Mouse (Mus musculus): ENCODE measurements around the gene Edn2.

Gene Edn2

DNA sequence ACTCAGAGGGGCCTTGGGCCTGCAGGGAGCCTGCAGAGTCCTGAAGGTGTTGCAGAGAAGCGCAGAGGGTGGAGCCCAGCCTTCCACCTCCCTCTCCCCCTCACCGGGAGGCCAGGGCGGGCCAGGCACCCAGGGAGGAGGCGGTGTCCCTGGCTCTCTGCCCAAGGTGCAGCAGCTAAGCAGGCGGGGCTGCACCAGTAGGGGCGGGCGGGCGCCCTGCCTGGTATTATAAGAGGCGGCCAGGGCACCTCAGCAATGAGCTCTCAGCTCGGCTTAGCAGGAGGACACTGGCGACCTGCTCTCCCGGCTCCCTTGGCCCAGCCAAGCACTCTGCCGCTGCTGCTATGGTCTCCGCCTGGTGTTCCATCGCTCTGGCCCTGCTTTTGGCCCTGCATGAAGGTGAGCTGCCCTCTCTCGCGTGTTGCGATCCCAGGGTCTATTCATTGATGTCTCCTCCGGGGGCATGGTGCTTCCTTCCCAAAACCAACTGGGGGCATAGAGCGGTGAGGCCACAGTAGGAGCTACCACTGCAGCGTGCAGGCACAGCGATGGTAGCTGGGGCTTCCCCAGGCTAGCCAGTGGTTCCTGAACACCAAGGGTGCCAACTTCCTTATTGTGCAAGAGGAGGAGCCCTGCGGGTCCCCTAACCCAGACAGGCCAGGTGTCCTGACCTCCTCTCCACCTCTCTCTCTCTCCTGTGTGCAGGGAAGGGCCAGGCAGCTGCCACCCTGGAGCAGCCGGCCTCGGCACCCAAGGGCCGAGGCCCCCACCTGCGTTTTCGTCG is at the start of gene Edn2:
TSS of gene Edn2 (plus strand) at position 41 of the 784 bp plus-strand sequence.
- in situ Hi-C loops (cut with MboI, MseI) = no loop called here

DNA sequence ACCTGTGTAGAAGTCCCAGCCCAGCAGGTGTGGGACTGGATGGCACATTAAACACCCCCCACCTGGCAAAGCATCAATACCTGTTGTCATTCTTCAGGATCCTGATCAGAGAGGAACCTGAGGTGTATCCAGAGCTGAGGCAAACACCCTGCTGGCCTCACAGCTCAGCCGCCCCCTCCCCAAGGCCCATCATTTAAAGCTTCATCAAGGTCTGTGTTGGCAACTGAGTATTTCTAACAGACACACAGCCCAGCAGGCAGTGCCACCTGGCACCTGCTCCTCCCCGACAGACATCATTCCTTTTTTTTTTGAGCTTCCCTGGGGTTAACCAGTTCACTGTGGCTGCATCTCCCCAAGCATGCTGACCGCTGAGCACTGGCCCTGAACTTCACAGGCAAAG is 45.5 kb upstream of the Edn2 start:
- in situ Hi-C loops (cut with MboI, MseI) = no loop called here

DNA sequence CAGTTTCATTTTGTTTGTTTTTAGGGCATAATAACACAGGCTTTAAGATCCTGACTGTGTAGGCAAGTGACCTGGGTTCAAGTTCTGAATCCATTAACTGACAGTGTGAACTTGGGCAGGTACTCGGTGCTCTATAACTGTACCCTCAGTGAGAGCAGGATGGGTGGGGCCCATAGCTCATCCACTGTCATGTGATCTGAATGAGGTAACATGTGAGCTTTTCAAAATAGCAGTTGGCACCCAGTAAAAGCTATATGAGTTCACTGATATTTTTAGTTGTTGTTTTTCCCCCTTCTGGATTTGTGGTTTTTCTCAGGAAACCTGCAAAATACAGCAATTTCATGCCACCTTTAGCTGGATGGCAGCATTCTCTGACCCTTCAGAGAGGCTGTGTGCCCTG is 44.7 kb upstream of the Edn2 start:
- in situ Hi-C loops (cut with MboI, MseI) = no loop called here

DNA sequence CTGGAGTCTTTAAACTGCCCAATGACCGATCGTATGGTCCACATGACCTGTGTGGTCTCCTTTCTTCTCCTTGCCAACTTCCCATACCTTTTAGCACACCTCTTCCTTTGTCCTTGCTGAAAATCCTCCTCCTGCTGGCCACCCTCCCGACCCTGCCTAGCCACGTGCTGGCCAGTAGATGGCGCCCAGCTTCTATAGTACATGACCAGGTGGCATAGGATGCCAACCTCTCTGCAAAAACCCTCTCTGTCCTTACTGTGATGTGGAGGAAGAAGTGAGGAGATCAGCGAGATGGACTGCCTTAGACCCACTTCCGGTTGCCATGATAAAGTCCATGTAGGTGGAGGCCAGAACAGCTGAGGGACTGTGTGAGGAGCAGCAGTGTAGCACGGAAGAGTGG is 40.7 kb upstream of the Edn2 start:
- in situ Hi-C loops (cut with MboI, MseI) = no loop called here

DNA sequence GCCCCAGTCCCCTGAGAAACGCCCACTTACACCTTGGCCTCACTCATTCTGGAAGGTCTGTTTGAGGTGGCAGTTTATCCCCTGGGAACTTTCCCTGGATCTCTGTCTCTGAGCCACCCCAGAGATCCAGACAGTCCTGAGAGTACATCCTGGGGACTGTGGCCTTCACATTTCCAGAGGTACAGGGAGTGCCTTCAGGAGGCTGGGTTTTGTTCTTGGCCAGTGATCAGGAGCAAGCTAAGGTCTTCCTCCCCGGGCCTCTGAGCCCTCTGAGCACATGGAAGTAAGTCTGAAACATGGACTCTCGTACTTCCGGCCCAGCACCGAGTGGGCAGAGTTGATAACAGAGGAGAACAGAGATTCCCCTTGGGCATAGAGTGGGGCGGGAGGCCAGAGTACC is 36.4 kb upstream of the Edn2 start:
- in situ Hi-C loops (cut with MboI, MseI) = no loop called here

DNA sequence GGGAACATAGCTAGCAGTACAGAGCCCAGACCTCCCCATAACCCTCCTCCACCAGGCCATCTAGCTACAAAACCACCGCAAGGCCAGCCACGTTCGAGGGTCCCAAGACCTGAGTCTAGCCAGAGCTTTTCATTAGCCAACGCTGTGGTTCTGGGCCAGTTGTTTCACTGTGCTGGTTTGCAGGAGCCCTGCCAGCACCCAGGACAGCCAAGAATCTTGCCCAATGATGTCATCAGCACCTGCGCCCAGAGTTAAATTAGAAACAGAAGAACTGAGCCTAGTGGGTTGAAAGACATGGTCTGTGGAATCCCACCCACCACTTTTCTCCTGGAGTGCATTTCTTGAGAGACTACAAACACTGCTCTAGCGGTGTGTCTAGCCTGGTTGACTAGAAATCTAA is 35.0 kb upstream of the Edn2 start:
- in situ Hi-C loops (cut with MboI, MseI) = no loop called here

DNA sequence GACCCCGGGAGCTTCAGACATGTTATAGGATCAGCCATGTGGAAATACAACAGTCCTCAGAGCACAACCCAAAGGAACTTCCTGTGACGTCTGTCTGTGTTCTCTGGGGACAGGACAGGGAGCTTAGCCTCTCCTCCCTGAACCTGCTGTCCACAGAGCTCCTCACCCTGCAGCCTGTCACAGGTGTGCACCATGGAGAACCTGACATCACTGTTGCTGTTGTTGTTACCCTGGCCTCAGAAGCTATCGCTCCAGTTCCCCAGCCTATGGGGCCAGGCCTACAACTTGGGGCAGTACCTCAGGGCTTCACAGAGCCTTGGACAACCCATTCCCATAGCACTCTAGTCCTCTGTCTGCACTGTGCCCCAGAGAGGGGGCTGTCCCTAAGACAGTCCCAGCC is 33.7 kb upstream of the Edn2 start:
- in situ Hi-C loops (cut with MboI, MseI) = no loop called here

DNA sequence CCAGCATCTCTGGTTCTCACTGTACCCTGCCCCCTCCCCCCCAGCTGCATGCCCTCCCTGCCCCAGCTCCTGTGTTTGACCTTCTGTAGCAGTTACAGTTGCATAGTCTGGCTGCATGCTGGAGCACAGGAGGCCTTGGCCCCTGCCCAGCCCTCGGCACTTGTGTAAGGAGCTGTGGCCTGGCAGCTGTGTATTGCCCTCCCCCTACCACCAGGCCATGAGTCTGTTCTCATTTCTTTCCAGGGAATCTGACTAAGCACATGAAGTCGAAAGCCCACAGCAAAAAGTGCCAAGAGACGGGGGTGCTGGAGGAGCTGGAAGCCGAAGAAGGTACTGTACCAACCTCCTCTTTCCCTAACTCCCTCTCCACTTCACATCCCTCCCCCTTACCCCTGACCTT is 33.0 kb upstream of the Edn2 start:
- in situ Hi-C loops (cut with MboI, MseI) = no loop called here

DNA sequence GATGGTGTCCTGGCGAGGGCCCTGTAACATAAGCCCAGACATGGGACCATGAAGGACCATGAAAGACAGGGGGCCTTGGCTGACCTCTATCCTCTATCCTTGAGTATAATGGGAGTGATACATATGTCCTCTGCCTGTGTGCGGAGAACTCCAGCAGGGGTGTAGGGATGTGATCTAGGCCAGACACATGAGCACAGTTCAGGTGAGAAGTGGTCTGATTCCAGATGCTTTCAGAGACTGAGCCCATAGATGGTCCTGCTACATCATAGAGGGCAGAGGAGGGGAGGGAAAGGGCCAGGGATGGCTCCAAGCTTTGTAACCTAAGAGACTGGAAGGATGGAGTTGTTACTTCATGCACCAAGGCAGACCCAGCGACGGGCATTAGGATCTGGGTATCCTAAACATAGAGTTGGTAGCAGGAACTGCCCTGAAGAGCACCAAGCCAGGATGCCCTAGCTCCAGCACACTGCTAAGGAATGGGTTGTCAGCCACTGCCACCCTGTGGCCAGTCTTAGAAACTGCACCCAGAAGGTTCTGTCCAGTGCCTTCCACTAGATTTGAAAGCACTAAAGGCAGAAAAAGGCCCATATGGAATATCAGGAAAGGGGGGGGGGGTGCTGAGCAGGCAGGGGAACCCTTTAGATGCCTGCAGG is 31.6 kb upstream of the Edn2 start:
- in situ Hi-C loops (cut with MboI, MseI) = no loop called here

DNA sequence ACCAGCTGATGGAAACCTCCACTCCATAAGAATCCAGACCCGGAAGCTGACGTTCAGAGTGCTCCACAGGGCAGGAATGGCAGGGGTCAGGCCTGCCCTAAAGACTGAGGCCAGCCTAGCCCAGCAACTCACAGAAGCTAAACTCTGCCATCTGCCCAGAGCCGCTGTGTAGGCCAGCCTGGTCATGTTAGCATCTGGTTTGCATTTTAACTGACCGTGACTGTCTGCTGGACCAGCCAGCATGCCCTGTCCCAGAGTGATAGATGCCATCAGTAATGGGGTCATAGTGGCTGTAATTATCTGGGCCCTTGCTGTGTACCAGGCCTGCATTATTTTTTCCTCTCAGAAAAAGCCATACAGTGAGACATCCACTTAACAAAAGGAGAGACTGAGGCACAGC is 30.1 kb upstream of the Edn2 start:
- in situ Hi-C loops (cut with MboI, MseI) = no loop called here

DNA sequence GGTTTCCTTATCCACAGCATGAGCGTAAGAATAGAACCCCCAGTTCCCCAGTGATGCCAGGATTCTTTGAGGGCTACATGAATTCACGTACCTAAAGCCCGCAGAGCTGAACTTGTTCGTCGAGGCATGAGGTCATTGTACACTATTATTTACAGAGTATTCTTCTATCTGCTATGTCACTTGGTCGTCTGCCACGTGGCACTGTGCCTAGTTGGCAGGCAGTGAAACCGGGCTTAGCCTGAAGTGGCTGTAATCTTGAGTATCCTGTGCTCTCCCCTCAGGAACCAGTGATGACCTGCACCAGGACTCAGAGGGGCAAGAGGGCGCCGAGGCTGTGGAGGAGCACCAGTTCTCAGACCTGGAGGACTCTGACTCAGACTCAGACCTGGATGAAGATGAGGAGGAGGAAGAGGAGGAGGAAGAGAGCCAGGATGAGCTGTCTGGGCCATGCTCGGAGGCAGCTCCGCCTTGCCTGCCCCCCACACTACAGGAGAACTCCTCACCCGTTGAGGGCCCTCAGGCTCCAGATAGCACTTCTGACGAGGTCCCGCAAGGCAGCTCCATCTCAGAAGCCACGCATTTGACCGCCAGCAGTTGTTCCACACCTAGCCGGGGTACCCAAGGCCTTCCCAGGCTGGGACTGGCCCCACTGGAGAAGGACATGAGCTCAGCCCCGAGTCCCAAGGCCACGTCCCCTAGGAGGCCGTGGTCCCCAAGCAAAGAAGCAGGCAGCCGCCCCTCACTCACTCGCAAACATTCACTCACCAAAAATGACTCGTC is 29.4 kb upstream of the Edn2 start:
- in situ Hi-C loops (cut with MboI, MseI) = no loop called here

DNA sequence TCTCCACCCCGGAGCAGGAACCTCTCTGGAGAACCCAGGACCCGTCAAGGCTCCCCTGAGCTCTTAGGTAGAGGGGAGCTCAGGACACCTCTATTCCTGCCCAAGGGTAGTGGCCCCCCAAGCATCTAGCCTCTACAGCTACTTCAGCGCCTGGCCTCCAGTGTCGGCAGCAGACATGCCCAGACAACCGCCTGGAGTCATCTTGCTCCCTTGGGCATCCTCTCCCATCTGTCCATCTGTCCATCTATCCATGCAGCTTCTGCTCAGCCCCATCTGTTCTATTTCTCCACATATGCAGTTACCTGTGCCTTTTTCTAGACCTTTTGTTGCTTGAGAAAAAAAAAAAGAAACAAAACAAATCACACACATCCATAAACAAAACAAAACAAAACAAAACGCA is 26.8 kb upstream of the Edn2 start:
- in situ Hi-C loops (cut with MboI, MseI) = no loop called here

DNA sequence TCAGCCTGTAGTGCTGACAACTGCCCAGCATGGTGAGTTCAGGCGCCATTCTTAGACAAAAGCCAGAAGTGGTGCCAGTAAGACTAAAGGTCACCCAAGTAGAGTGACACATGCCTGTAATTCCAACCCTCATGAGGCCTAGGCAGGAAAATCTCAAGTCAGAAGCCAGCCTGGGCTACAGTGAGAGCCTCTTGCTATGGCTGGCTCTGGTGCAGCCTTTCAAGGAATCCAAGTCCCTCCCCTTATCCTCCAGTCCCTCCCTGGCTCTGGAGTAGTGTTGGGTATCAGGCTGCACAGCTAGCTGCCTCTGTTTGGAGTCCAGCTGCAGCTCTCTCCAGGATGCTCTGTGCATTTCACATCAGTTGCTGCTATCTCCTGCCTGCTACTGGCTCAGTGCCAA is 19.2 kb upstream of the Edn2 start:
- in situ Hi-C loops (cut with MboI, MseI) = no loop called here

DNA sequence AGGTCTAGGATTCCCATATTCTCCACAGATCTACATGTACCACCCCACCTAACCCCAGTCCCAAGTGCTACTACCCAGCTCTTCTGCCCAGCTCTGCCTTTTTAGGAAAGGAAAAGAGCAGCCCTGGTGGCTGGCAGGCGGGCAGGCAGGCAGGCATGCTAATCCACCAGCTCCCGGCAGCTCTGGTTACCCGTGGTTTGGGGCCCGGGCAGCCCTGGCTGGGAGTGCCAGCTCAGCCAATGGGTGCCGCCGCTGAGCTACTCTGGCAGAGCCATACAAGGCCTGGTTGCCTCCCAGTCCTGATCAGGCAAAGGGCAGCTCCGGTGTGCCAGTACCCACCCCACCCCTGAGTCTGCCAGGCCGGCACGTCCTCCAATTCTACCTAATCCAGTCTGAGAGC is 18.1 kb upstream of the Edn2 start:
- in situ Hi-C loops (cut with MboI, MseI) = no loop called here

DNA sequence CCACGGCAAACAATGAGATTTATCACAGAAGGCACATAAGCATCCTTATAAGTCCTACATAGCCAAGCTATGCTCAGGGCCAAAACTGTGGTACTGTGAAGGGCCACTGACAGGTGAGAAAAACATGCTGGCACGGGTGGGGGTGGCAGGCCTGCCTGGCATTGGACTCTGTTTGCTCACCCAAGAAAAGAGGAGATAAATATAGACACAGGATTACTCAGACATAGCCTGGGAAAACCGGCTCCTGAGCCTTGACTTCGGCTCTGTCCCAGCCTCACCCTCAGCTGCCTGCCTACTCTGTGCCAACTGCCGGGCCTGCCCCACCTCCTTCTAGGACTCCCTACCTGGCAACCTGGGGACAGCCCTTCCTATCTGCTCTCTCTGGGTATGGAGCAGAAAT is 16.7 kb upstream of the Edn2 start:
- in situ Hi-C loops (cut with MboI, MseI) = no loop called here

DNA sequence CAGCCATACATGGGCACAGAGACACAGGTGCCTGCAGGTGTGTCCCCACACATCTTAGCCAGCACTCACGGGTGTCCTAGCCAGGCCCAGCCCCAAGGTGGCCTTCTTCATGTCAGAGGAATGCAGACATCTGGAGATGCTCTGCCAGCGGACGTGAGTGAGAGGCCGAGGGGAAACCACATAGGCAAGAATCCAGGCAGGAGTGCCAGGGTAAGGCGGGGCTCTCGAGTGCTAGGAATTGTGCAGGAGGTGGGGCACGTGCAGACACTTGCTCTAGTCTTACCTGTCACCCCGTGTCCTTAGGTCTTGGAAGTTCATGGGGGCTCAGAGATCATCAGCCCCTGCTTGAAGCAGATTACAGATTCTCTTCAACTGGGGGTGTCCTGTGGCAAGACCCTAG is 15.1 kb upstream of the Edn2 start:
- in situ Hi-C loops (cut with MboI, MseI) = no loop called here

DNA sequence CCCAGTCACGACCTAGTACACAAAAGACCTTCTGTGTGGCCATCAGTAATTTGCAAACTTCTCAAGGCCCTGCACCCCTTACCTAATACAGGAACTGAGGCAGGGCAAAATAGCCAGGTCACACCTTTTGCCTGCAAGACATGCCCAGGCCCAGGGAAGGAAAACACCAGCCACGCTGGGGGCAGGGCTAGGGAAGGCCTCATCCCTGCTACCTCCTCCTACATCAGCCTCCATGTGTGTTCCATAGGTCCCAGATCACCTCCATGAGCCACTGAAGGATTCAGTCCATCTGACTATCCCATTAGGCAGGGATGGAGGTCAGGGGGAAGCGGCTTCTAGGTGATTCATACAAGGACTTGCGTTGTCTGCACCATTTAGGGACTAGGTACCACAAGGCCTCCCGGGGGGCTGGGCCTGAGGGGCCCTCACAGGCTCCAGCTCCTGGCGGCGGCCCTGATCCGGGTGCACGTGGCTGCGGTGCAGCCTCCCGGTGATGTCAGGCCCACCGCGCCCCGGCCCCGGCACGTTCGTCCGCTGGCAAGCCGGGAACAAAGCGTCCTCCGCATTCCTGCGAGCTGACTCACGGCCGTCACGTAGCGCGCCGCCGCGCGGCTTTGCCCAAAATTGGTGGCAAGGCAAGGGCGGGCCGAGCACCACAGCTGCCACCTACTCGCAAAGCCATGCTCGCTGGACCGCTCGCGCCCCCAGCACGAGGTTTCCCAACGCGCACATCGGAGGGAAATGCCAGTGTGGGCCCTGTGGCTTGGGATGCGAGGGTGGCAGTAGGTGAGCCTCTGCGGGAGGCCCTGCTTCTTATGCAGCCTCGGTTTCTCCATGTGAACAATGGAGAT is 12.5 kb upstream of the Edn2 start:
- in situ Hi-C loops (cut with MboI, MseI) = no loop called here

DNA sequence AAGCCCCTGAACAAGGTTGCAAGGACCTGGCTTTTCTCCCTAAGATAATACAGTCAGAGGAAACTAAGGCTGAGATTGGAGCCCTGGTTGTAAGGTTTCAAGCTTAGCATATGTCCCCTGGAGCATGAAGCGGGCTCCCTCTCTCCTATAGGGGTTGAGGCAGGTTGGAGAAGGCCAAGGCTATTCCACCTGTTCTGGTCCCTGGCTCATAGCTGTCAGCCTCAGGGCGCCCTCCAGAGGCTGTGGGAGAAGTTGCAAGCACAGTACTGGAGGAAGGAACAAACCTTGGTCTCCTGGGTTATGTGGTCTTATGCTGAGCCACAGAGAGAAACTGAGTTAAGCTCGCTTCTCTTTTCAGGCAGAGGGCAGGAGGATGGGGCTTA is 11.9 kb upstream of the Edn2 start:
- in situ Hi-C loops (cut with MboI, MseI) = no loop called here

DNA sequence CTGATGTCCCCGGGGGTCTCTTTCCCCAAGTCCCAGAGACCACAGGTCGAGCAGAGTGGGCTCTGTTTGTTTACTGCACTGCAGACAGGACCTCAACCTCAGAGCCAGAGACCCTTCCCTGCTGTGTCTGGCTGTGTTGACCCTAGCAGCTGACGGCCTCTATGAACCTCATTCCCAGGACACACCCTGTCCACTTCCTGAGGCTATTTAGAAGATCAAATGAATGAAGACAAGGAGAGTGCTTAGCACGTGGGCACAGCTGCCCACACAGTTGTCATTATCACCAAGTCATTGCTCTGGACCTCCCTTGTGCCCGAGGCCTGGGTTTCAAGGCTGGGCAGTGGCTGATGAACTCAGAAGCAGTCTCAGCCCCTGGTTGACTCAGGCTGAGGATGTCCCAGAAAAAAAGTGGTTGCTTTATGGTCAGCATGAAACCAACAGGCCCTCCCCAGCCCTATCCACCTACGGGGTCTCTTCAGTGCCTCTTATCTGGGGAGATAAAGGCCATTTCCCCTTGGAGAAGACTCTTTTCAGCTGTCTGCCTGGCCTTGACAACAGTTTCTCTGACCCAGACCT is 10.6 kb upstream of the Edn2 start:
- in situ Hi-C loops (cut with MboI, MseI) = no loop called here

DNA sequence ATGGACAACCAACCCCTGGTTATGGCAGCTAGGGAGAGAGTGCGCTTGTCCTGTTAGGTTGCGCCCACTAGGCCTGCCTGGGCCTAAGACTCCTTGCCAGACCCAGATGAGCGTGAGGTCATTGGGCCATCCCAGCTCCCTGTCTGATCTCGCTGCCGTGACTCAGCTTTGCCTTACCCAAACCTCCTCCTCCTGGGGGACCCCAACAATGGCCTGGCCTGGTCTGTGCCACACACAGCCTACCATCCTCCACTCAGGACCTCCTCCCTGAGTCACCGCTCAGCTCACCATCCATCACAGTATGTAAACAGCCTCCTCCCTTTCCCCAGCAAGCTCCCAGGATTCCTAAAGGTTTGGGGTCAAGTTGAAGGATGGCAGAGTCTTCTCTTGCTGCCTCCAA is 9.1 kb upstream of the Edn2 start:
- in situ Hi-C loops (cut with MboI, MseI) = no loop called here

DNA sequence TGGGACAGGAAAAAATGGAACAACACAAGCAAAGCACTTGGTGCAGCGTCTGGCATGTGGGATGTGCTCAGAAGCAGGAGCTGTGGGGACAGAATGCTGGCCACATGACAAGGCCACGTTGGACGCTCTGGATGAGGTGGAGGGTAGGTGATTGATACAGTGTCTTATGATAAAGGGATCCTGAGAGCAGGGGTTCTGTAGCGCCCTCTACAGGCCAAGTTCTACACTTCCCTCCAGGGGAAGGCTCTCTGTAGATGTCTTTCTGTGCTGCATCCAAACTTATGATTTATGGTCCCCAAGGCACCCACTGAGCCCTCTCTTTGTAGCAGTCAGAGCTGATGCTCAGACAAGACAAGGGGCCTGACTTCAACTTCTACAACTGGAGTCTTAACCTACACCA is 8.4 kb upstream of the Edn2 start:
- in situ Hi-C loops (cut with MboI, MseI) = no loop called here

DNA sequence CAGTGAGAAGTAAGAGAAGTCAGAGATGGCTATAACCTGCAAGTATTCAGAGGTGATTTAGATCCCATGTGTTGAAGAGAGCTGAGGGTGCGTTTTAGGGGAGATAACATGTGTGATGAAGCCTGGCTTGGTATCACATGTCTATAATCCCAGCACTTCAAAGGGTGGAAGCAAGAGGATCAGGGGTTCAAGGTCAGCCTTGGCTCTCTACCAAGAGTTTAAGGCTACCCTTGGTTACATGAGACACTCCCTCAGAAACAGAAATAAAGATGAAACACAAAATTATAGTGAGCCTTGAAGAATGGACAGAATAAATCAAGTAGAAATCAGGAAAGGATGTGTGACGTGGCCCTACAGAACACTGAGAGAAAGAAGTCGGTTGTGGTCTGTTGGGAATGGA is 7.3 kb upstream of the Edn2 start:
- in situ Hi-C loops (cut with MboI, MseI) = no loop called here
